Mouse (Mus musculus) splenic B cell, adult 2 months (primary cell): ENCODE data around the gene Ybey.

Source experiments
- DNase-seq: peaks from one replicate; pipeline ENCODE4 v3.0.0-alpha.2; 2011; ENCODE audit warnings: low read depth, low spot score
- H3K27me3 ChIP-seq: 2 replicates; pipeline ENCODE4 v1.6.1; 2012; ENCODE audit warnings: mild to moderate bottlenecking, low read length, moderate library complexity, mixed read lengths; ENCODE audit not compliant: control insufficient read depth, poor library complexity, insufficient read depth, severe bottlenecking
- H3K36me3 ChIP-seq: 2 replicates; pipeline ENCODE4 v1.6.1; 2012; ENCODE audit warnings: mild to moderate bottlenecking, low read length, moderate library complexity, mixed read lengths; ENCODE audit not compliant: control insufficient read depth, poor library complexity, insufficient read depth, severe bottlenecking

The Ybey gene

GRCm38 (mm10) chr10:76462312-76462711, 6.6 kb downstream of the Ybey start:
- no peak for DNase-seq
- Histone ChIP-seq H3K27me3 (no peaks in the 10 kb centered on the region), H3K36me3 (0 out of 2 replicates have a peak, but pooled peaks cover 1% of the 10 kb centered on the region)

GRCm38 (mm10) chr10:76461255-76461654, 7.7 kb downstream of the Ybey start:
- H3K36me3 ChIP-seq = 0 out of 2 replicates have a peak, but pooled peaks cover 1% of the 10 kb centered on the region
- no peak for DNase-seq
- H3K27me3 ChIP-seq = no peaks in the 10 kb centered on the region

DNA sequence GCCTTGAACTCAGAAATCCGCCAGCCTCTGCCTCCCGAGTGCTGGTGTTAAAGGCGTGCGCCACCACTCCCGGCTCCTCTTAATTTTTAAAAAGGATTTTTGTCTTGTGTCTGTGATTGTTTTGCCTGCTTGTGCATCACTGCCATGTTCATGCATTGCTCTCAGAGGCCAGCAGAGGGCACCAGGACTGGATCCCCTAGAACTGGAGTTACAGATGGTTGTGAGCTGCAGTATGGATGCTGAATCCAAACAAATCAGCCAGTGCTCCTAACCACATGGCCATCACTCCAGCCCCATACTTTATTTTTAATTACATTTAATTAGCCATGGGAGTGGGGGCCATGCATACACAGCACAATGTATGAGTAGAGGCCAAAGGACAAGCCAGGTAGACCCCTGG, 13.6 kb downstream of the Ybey start:
- DNase-seq = peak; percentile 63
- Histone ChIP-seq H3K36me3 (no peaks in the 10 kb centered on the region), H3K27me3 (no peaks in the 10 kb centered on the region)

DNA sequence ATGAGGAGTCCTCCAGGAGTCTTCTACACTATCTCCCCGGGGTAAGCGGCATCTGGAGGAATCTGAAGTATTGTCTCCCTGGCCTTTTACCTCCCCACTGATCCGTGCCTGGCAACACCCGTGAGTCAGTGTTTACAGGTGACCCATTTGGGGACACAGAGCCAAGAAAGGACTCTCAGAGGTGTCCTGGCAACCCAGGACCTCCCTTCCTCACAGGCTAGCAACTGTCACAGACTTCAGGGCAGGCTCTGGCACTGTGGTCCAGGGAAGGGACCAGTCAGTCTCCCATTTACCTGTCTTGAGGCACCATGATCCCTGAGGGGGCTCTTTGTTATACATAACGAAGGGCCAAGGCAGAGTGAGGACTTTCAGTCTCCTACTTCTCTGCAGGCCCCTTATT, 20.1 kb downstream of the Ybey start, which contains the start of gene 2610028H24Rik:
TSS of gene 2610028H24Rik (plus strand) at position 231 of the 400 bp plus-strand sequence.
- no peaks in the 10 kb centered on the region for H3K27me3 ChIP-seq
- no peak for DNase-seq
- no peaks in the 10 kb centered on the region for H3K36me3 ChIP-seq

GRCm38 (mm10) chr10:76447406-76448229, 21.3 kb downstream of the Ybey start:
- no peaks in the 10 kb centered on the region for H3K27me3 ChIP-seq
- no peak for DNase-seq

DNA sequence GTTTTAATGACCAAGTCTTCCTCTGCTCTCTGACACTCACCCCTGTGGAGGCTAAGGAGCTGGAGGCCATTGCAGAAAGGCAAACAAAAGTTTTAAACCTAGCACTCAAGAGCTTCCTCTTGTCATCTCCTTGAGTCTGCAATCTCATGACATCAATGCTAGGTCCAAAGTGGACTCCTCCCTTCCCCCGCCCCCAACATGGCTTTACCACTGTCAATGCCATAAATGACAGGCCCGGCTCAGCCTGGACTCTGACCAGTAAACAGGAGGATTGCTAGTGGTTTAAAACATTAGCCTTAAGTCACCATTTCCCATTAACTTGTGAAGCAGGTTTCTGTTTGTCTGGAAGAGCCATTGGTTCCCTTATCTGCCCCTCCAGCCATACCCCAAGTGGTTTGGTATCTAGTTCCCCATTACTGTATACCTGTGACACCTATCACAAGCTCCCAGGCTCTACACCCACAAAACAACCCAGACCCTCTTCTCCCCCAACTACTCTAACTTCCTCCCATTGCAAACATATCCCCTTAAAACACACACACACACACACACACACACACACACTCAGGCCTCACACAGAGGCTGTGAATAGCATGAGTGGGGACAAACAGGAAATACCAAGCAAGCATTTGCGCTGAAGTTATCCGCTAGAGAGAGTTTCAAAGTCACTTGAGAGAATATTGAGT, 22.8 kb downstream of the Ybey start:
- DNase-seq = no peak
- H3K27me3 ChIP-seq = no peaks in the 10 kb centered on the region
- H3K36me3 ChIP-seq = no peaks in the 10 kb centered on the region

More at GRCm38 (mm10) chr10:76447406-76448229, 21.3 kb downstream of the Ybey start:
- H3K36me3 ChIP-seq = no peaks in the 10 kb centered on the region

GRCm38 (mm10) chr10:76442178-76443088, 26.5 kb downstream of the Ybey start, which contains the start of gene Pcnt:
Gene Pcnt (minus strand): TSS chr10:76442786.
- H3K27me3 ChIP-seq = no peaks in the 10 kb centered on the region
- peaks cover 2% of the 10 kb centered on the region; the same call in 1 of the 2 replicates for H3K36me3 ChIP-seq
- peak; percentile 98 for DNase-seq

GRCm38 (mm10) chr10:76440281-76440680, 28.6 kb downstream of the Ybey start, which contains the start of gene AC141477.1:
Gene AC141477.1 (minus strand): TSS chr10:76440444.
- H3K27me3 ChIP-seq = no peaks in the 10 kb centered on the region
- H3K36me3 ChIP-seq = peaks cover 3% of the 10 kb centered on the region; the same call in 1 of the 2 replicates
- DNase-seq = no peak

DNA sequence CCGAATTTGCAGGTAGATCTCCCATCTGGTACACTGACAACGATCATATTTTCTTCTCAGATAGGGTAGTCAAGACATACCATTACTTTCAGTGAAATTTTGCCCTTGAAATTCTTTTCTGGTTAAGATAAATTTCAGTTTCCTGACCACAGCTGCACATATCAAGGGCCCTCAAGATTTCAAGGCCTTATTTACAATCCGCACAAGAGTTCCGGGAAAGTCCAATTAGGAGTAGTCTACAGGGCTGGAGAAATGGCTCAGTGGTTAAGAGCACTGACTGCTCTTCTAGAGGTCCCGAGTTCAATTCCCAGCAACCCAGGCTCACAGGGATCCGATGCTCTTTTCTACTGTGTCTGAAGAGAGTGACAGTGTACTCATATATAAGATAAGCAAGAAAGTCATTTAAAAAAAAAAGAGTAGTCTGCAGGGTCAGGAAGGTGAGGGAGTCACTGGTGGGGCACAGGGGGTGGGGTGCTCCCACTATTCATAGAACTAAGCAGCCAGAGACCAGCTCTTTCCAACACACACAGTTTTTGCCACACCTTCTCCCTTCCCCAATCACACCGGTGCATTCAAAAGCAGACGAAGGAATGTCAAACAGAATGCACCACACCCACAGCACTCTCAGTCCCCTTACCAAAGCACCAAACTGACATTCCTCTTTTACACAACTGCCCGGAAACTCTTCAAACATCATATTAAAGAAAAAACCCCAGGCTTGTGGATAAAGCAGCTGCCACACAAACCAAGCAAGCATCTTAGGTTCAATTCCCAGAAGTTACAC, 29.6 kb downstream of the Ybey start:
- peaks cover 7% of the 10 kb centered on the region; the same call in 1 of the 2 replicates for H3K36me3 ChIP-seq
- no peak for DNase-seq
- no peaks in the 10 kb centered on the region for H3K27me3 ChIP-seq

- Histone ChIP-seq H3K27me3 (no peaks in the 10 kb centered on the region), H3K36me3 (peaks cover 20% of the 10 kb centered on the region)
- no peak for DNase-seq
Observed at GRCm38 (mm10) chr10:76433925-76434324, 35.0 kb downstream of the Ybey start.

DNA sequence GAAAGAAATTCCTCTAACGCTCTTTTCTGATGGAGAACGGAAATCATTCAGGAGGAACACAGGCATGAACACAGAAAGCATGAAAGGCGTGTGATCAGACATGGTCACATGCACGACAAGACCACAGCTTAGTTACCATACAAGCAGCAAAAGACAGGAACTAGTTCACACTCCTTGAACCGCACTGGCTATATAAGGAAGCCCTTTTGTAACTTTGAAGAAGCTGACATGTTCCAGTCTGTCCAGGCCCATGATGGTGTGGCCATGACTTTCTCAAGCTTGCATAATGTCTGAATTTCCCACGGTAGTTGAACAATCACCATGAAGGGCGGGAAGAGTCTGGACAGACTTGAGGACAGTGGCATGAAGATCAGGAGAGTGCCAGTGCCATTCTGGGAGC, 43.2 kb downstream of the Ybey start:
- DNase-seq = no peak
- Histone ChIP-seq H3K36me3 (peaks cover 14% of the 10 kb centered on the region), H3K27me3 (no peaks in the 10 kb centered on the region)

GRCm38 (mm10) chr10:76416811-76417210, 52.1 kb downstream of the Ybey start:
- peaks cover 5% of the 10 kb centered on the region for H3K36me3 ChIP-seq
- H3K27me3 ChIP-seq = no peaks in the 10 kb centered on the region
- DNase-seq = no peak
